Mouse (Mus musculus) erythroblast, embryonic 14.5 days (primary cell): ENCODE data around the gene Ints14.

Source experiments
- GATA1 ChIP-seq: IDR thresholded peaks from 2 replicates; pipeline ENCODE4 v1.6.1; 2012; ENCODE audit warnings: low read length, inconsistent platforms, mixed read lengths
- TAL1 ChIP-seq: IDR thresholded peaks from 3 replicates; pipeline ENCODE4 v1.6.1; 2012; ENCODE audit warnings: low read length, inconsistent platforms, mixed read lengths

GRCm38 (mm10) chr9:65027241-65027640 lies 66.5 kb downstream of the Ints14 start:
- no peak for TF ChIP-seq GATA1
- TF ChIP-seq TAL1, result no peak
